26 mouse cellular contexts compared by ENCODE assay signal in genomic region chr11:114535900-114536299, GRCm38 (mm10).
A peak's percentile ranks its signal among the peaks of the same experiment; 100 is the strongest.
DNase-seq lines count a peak whose midpoint lies in the region; ATAC-seq lines count a peak whose summit lies in the region.
"Had no signal": no experiment of that assay in that cellular context is flagged by ENCODE, and none has a peak within 500 bp of the region (broad histone marks: within the 10 kb centered on the region; RNA-seq: fewer than 3 reads in every experiment).

No protein-coding gene starts in this region.

- H3K27me3 ChIP-seq in hindbrain, embryonic 11.5 days (ENCODE audit: control insufficient read depth, insufficient read depth, low read length) = no peaks in the 10 kb centered on the region
- H3K27me3 ChIP-seq in hindbrain, embryonic 12.5 days = no peaks in the 10 kb centered on the region
- H3K27me3 ChIP-seq in midbrain, embryonic 11.5 days (ENCODE audit: control insufficient read depth, insufficient read depth, low read length) = no peaks in the 10 kb centered on the region
- H3K27me3 ChIP-seq in midbrain, embryonic 14.5 days (ENCODE audit: control insufficient read depth, insufficient read depth, low read length) = no peaks in the 10 kb centered on the region
- H3K27me3 ChIP-seq in midbrain, embryonic 15.5 days (replicated peaks) = no peaks in the 10 kb centered on the region
- H3K27me3 ChIP-seq: hindbrain, embryonic 15.5 days had no signal

- no peak overlapping the region for H3K9ac ChIP-seq in hindbrain, embryonic 11.5 days (ENCODE audit: low read depth, low read length)
- H3K9ac ChIP-seq in hindbrain, embryonic 12.5 days = no peak overlapping the region
- no peak overlapping the region for H3K9ac ChIP-seq in midbrain, embryonic 11.5 days (ENCODE audit: low read length)
- H3K9ac ChIP-seq in midbrain, embryonic 14.5 days (replicated peaks; ENCODE audit: low read length) = no peak overlapping the region
- H3K9ac ChIP-seq in midbrain, embryonic 15.5 days = no peak overlapping the region
- H3K9ac ChIP-seq: embryonic facial prominence, embryonic 12.5 days; heart, embryonic 12.5 days; hindbrain, embryonic 15.5 days; limb, embryonic 12.5 days; liver, postnatal 0 days had no signal

- WGBS in hindbrain, embryonic 11.5 days = 90% methylated on average over 9 of the region's 9 CpGs
- 91% methylated on average over 9 of the region's 9 CpGs for WGBS in hindbrain, embryonic 12.5 days
- 97% methylated on average over 9 of the region's 9 CpGs for whole genome bisulfite sequencing in midbrain, embryonic 11.5 days
- 83% methylated on average over 9 of the region's 9 CpGs for WGBS in midbrain, embryonic 14.5 days
- WGBS in midbrain, embryonic 15.5 days = 84% methylated on average over 9 of the region's 9 CpGs

- H3K9me3 ChIP-seq in hindbrain, embryonic 11.5 days (ENCODE audit: control insufficient read depth, low read length) = no peaks in the 10 kb centered on the region
- H3K9me3 ChIP-seq in hindbrain, embryonic 12.5 days (replicated peaks) = 0 out of 2 replicates have a peak, but pooled peaks cover 2% of the 10 kb centered on the region
- peaks cover 3% of the 10 kb centered on the region; the same call in 1 of the 2 replicates for H3K9me3 ChIP-seq in midbrain, embryonic 11.5 days (ENCODE audit: control insufficient read depth, low read length)
- H3K9me3 ChIP-seq in midbrain, embryonic 14.5 days (ENCODE audit: control insufficient read depth, low read length) = no peaks in the 10 kb centered on the region
- H3K9me3 ChIP-seq in midbrain, embryonic 15.5 days = no peaks in the 10 kb centered on the region
- H3K9me3 ChIP-seq: hindbrain, embryonic 15.5 days had no signal

- DNase-seq in cerebellum, postnatal 10 days = peak; percentile 44 to 51
- DNase-seq in cerebellum, adult 18-20 months = no peak
- DNase-seq in hindbrain, embryonic 11.5 days (ENCODE audit: low spot score) = no peak
- no peak for DNase-seq in midbrain, embryonic 11.5 days (ENCODE audit: low spot score, missing footprints)
- no peak for DNase-seq in midbrain, embryonic 14.5 days
- DNase-seq in heart, postnatal 10 days = no peak
- DNase-seq: adrenal gland, adult 2 months; cerebellum, adult 8-10 months; cerebellum, postnatal 36 days; heart, adult 2 months; kidney, adult 2 months; kidney, postnatal 36 days; liver, postnatal 0 days; lung, postnatal 36 days; thymus, adult 2 months; thymus, postnatal 4 days had no signal

- H3K27ac ChIP-seq in hindbrain, embryonic 11.5 days (ENCODE audit: low read depth, low read length) = 0 out of 2 replicates have a peak overlapping the region, but pooled peaks have one; percentile 39
- H3K27ac ChIP-seq in hindbrain, embryonic 12.5 days = no peak overlapping the region
- 0 out of 2 replicates have a peak overlapping the region, but pooled peaks have one; percentile 67 for H3K27ac ChIP-seq in midbrain, embryonic 11.5 days (ENCODE audit: low read depth, low read length)
- no peak overlapping the region for H3K27ac ChIP-seq in midbrain, embryonic 14.5 days (replicated peaks; ENCODE audit: low read depth, low read length)
- H3K27ac ChIP-seq in midbrain, embryonic 15.5 days = peak overlapping the region; percentile 67; the same call in 1 of the 2 replicates
- H3K27ac ChIP-seq: embryonic facial prominence, embryonic 12.5 days; heart, adult 2 months; hindbrain, embryonic 15.5 days; layer of hippocampus, adult 2 months; left cerebral cortex, adult 2 months; limb, embryonic 12.5 days had no signal

- no peak overlapping the region for H3K4me3 ChIP-seq in hindbrain, embryonic 11.5 days (ENCODE audit: low read depth, low read length)
- H3K4me3 ChIP-seq in hindbrain, embryonic 12.5 days = no peak overlapping the region
- no peak overlapping the region for H3K4me3 ChIP-seq in midbrain, embryonic 11.5 days (ENCODE audit: low read depth, low read length)
- no peak overlapping the region for H3K4me3 ChIP-seq in midbrain, embryonic 14.5 days (replicated peaks; ENCODE audit: low read depth, low read length)
- H3K4me3 ChIP-seq in midbrain, embryonic 15.5 days = no peak overlapping the region
- H3K4me3 ChIP-seq: embryonic facial prominence, embryonic 12.5 days; heart, adult 2 months; heart, embryonic 12.5 days; hindbrain, embryonic 15.5 days; layer of hippocampus, adult 2 months; left cerebral cortex, adult 2 months; limb, embryonic 12.5 days had no signal

- intact Hi-C loops in heart, postnatal 10 days (cut with DNase I) = no loop called here

- no peaks in the 10 kb centered on the region for H3K36me3 ChIP-seq in hindbrain, embryonic 11.5 days (ENCODE audit: control insufficient read depth, insufficient read depth, low read length)
- no peaks in the 10 kb centered on the region for H3K36me3 ChIP-seq in hindbrain, embryonic 12.5 days
- H3K36me3 ChIP-seq in midbrain, embryonic 11.5 days (ENCODE audit: control insufficient read depth, insufficient read depth, low read length) = no peaks in the 10 kb centered on the region
- H3K36me3 ChIP-seq in midbrain, embryonic 14.5 days (ENCODE audit: control insufficient read depth, insufficient read depth, low read length) = no peaks in the 10 kb centered on the region
- H3K36me3 ChIP-seq in midbrain, embryonic 15.5 days (replicated peaks) = no peaks in the 10 kb centered on the region
- H3K36me3 ChIP-seq: embryonic facial prominence, embryonic 12.5 days; heart, embryonic 12.5 days; hindbrain, embryonic 15.5 days; limb, embryonic 12.5 days had no signal

- peaks cover 3% of the 10 kb centered on the region for H3K4me1 ChIP-seq in hindbrain, embryonic 11.5 days (replicated peaks; ENCODE audit: control insufficient read depth, insufficient read depth, low read length)
- peaks cover 28% of the 10 kb centered on the region for H3K4me1 ChIP-seq in hindbrain, embryonic 12.5 days
- H3K4me1 ChIP-seq in midbrain, embryonic 11.5 days (ENCODE audit: control insufficient read depth, insufficient read depth, low read length) = peaks cover 25% of the 10 kb centered on the region
- peaks cover 16% of the 10 kb centered on the region for H3K4me1 ChIP-seq in midbrain, embryonic 14.5 days (ENCODE audit: control insufficient read depth, insufficient read depth, low read length)
- H3K4me1 ChIP-seq in midbrain, embryonic 15.5 days = peaks cover 28% of the 10 kb centered on the region

- no peak overlapping the region for H3K4me2 ChIP-seq in hindbrain, embryonic 11.5 days (replicated peaks; ENCODE audit: low read depth, low read length)
- no peak overlapping the region for H3K4me2 ChIP-seq in hindbrain, embryonic 12.5 days (replicated peaks)
- H3K4me2 ChIP-seq in midbrain, embryonic 11.5 days = no peak overlapping the region
- no peak overlapping the region for H3K4me2 ChIP-seq in midbrain, embryonic 14.5 days (ENCODE audit: low read length)
- H3K4me2 ChIP-seq in midbrain, embryonic 15.5 days = no peak overlapping the region
- H3K4me2 ChIP-seq: embryonic facial prominence, embryonic 12.5 days; heart, embryonic 12.5 days; hindbrain, embryonic 15.5 days; limb, embryonic 12.5 days; liver, embryonic 11.5 days had no signal

- ATAC-seq in hindbrain, embryonic 11.5 days (ENCODE audit: low FRiP score) = no peak
- ATAC-seq in hindbrain, embryonic 12.5 days (ENCODE audit: low FRiP score) = no peak
- no peak for ATAC-seq in midbrain, embryonic 11.5 days (ENCODE audit: low FRiP score)
- no peak for ATAC-seq in midbrain, embryonic 14.5 days (ENCODE audit: low FRiP score, low TSS enrichment)
- no peak for ATAC-seq in midbrain, embryonic 15.5 days (replicated peaks)
- ATAC-seq: activated CD4-positive, CD25-positive, alpha-beta regulatory T cell, adult 4 months; liver, postnatal 0 days had no signal

Comparison
In these comparisons a context has a peak if more than half of its experiments do, and no peak if none do; other contexts are left out.
1. DNase-seq: peak in cerebellum, postnatal 10 days (2 of 2); none in cerebellum, adult 18-20 months (0 of 2), hindbrain, embryonic 11.5 days (single experiment), midbrain, embryonic 11.5 days (single experiment), midbrain, embryonic 14.5 days (single experiment) and heart, postnatal 10 days (0 of 2).
2. H3K27ac ChIP-seq: peak in hindbrain, embryonic 11.5 days (single experiment), midbrain, embryonic 11.5 days (single experiment) and midbrain, embryonic 15.5 days (single experiment); none in hindbrain, embryonic 12.5 days (single experiment) and midbrain, embryonic 14.5 days (single experiment).